ENCODE assay signal across 1 mouse cellular context in genomic region chr2:45239501-45240292, GRCm38 (mm10).
TF ChIP-seq lines count a peak whose summit lies in the region.

No protein-coding gene starts in this region.

TF ChIP-seq in MEL, 35 proteins besides CTCF, POLR2A, EP300 and RAD21 (continued from another document):
- TF ChIP-seq USF2 (IDR thresholded peaks at IDR 0.05; ENCODE audit: borderline replicate concordance in 1 of 2, insufficient read depth in 1 of 2, low read depth in 1 of 2, low read length in 2 of 2) (no peak), MAZ (IDR thresholded peaks at IDR 0.05; ENCODE audit: low read depth, low read length) (peak; percentile 41; the same call in 1 of the 2 replicates), MYC (IDR thresholded peaks at IDR 0.05; ENCODE audit: low read depth, low read length) (peak; percentile 96), GABPA (IDR thresholded peaks at IDR 0.05; ENCODE audit: low read depth, low read length) (no peak), TCF12 (IDR thresholded peaks at IDR 0.05; ENCODE audit: low read depth, low read length) (peak; percentile 98), ZMIZ1 (IDR thresholded peaks at IDR 0.05; ENCODE audit: low read depth, low read length) (no peak), ELF1 (IDR thresholded peaks at IDR 0.05; ENCODE audit: low read depth, low read length) (peak; percentile 53; the same call in 1 of the 2 replicates), MXI1 (IDR thresholded peaks at IDR 0.05; ENCODE audit: low read depth, low read length) (peak; percentile 87), MAFK (IDR thresholded peaks at IDR 0.05; ENCODE audit: borderline replicate concordance, low read depth, low read length) (peak; percentile 54; the same call in 1 of the 2 replicates), TBP (IDR thresholded peaks at IDR 0.05; ENCODE audit: low read depth, low read length) (no peak), BHLHE40 (IDR thresholded peaks at IDR 0.05; ENCODE audit: borderline replicate concordance, low read depth, low read length) (peak; percentile 99), NELFE (IDR thresholded peaks at IDR 0.05; ENCODE audit: low read depth, low read length) (no peak)
